Mouse (Mus musculus) kidney, adult 2 months (tissue): ENCODE data around the gene Ksr2.

Experiments used
- CTCF ChIP-seq: fragments of 200-500 bp; conservative IDR thresholded peaks from 2 replicates; pipeline ENCODE4 v1.5.1; 2011; ENCODE audit warnings: low read depth, mild to moderate bottlenecking, control low read depth, low read length, moderate library complexity, mixed read lengths; ENCODE audit not compliant: insufficient read depth, insufficient read length
- POLR2A ChIP-seq: fragments of 200-500 bp; IDR thresholded peaks from one replicate; pipeline ENCODE4 v1.6.1; 2011; ENCODE audit warnings: low read depth, low read length, control low read depth

- TF ChIP-seq POLR2A (no peak), CTCF (no peak)
Observed at GRCm38 (mm10) chr5:117780681-117781080, 366.9 kb downstream of the Ksr2 start, which contains the start of gene Nos1.
